Mouse (Mus musculus) CD4-positive helper T cell, adult 2 months (primary cell): ENCODE measurements at regions not wholly inside any gene's neighbourhood (a gene's known extent, or its start where the extent isn't known, plus 50 kb on each side); places are given as distances from the start of the nearest gene placed in this dataset.

Experiments
- DNase-seq: peaks from one replicate; pipeline ENCODE4 v3.0.0-alpha.2; 2012; ENCODE audit warnings: low read depth, missing footprints, low spot score

- DNase-seq: no peak
Measured at GRCm38 (mm10) chr6:95179993-95180392, 63.0 kb downstream of the Kbtbd8 start.

DNA sequence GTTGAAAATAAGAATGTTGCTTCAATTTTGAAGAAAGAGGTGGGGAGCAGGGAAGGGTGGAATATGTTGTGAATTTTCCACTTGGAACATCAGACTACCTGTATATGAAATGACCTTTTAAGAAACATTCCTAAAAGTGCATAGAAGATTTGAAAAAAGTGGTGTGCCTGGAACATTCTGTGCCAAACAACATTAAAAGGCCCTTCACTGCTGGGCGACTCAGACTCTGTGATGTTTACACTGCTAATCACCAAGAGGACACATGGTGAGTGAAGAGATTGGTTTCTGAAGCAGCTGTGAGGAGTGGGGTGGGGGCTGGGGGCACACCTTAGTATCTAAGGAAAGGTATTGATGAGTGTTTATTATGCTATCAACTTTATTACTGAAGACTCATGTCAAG is 65.2 kb downstream of the Kbtbd8 start:
- DNase-seq: no peak

DNA sequence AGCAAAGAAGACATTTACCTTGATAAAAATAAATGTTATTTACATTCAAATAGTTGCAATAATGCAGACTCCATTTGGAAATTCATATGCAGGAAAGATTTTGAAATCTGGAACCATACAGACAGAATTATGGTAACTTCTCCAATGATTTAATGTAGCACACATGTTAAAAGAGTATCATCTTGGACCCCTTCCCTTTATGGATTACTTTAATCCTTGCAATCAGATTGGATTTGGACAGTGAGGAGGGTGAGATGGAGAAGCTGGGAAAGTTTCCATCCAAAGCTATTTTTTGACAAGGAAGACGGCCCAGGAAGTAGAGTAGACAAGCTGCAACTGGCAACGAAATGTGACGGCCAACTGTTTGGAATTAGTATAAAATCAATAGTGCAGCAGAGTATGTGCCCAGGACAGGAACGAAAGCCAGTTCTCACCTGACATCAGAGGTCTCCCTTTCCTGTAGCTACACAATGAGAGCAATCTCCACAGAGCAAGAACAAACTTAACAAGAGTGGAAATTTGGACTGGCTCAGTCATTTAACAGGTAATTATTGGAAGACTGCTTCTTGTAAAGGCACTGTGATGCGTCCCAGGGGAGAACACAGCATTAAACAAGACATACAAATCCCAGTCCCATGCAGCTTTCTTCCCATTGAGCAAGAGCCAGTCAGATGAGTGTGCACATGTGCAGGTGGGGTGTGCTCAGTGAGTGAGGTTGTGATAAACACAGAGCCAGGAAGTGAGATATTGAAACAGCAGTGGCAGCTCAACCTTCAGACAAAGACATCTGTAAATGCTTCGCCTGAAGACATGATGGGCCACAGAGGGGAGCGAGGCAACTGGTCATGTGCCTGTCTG is 68.3 kb downstream of the Kbtbd8 start:
- DNase-seq: no peak

DNA sequence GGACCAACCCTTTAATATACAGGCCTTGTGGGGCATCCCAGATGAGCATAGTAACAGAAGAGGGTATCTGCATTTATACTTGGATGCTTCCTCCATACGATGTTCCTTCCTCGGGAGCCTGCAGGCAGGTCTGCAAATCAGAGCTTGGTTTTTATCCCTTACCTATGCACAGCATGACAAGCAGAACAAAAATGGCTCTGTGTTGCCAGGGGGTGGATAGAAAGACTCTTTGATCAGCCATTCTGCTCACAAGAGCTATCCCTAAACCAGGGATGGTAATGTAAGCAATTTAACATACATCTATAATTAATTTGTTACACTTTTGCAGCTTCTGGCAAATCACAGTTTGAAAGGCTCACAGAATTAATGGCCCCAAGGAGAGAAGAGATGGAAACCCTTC is 79.6 kb downstream of the Kbtbd8 start:
- no peak for DNase-seq

DNA sequence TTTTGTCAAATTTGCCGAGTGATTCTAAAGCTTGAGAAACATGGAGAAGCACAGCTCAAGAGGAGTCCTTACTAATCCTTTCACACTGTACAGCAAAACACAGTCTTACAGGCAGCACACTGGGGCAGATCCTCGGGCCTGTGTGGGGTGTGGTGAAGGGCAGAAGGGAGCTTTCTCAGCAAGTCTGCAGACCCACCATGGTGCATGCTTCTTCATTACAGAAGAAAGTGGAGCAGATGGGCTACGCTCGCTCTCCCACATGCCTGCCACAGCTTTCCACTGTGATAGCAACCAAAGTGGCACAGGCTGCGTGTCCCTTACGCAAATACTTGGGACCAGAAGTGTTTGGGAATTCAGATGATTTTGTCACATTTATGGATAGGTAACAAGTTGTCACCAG is 81.6 kb downstream of the Kbtbd8 start:
- DNase-seq: no peak

DNA sequence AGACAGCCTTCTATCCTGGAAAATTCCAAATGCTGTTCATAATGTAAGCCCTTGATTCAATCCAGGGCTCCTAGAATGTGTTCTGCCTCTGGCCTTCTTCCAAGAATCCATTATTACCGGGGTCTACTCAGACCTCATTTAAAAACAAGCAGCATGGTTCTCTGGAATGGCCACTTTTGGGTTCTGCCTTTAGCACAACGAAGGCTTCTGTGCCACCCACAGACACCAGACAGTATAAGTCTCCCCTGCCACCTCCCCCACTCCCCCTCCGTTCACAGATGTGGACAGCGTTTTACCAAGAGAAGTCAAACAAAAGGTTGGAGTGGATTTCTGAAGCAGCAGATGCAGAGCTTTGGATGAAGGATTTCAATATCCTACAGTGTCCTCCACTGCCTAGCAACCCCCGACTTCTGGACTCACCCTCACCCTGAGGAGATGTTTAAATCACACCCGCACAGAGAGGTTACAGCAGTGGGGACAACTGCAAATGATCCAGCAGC is 85.3 kb downstream of the Kbtbd8 start:
- DNase-seq: no peak

- no peak for DNase-seq
Measured at GRCm38 (mm10) chr6:95202978-95203377, 85.9 kb downstream of the Kbtbd8 start.

DNA sequence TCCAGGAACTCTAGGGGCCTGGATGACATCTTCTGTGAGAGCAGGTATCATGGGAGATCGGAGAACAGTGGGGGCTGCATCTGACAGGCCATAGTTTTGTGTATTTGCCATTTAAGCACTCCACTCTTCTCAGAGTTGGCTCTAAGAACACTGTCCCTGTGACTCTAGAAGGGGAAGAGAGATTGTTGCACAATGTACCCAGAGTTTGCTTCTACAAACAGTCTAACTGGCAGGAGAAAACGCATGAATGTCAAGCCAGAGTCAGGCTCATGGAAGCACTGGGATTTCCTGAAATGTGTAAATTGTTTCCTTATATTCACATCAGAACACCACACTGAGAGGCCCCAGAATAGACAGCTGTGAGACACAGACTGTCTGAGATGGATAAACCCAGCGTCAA is 87.2 kb downstream of the Kbtbd8 start:
- no peak for DNase-seq

DNA sequence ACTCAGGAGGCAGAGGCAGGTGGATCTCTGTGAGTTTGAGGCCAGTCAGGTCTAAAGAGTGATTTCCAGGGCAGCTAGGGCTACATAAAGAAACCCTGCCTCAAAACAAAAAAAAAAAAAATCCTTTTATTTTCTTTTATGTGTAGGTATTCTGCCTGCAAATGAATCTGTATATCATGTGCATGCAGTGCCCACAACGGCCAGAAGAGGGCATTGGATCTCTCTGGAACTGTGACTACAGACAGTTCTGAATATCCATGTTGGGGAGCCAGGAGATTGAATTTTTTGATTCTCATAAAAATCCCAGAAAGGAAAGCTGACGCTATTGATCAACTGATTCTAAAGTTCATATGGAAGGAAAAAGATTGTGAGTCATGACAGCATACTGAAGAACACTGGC is 90.0 kb downstream of the Kbtbd8 start:
- no peak for DNase-seq

DNA sequence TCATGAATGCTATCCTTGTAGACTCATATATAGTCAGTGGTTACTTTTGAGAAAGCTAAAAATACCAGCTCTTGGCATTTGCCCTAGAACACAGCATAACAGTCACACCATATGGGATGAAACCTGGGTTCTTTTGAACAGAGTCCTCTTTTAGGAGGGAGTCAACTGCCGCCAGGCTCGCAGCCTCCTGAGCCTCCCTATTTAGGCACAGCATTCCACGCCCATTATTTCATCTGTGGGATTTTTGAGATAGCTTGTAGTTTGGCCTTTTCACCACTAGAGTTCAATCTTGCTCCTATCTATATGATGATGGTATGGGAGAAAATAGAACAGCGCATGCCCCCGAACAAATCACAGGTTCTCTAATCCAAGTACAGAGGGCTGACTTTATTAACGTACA is 100.4 kb downstream of the Kbtbd8 start:
- DNase-seq: no peak

GRCm38 (mm10) chr6:95218830-95219229 is 101.8 kb downstream of the Kbtbd8 start:
- DNase-seq: no peak

- peak; percentile 41 for DNase-seq
Measured at GRCm38 (mm10) chr6:95223537-95223936, 98.4 kb upstream of the Gm10234 start.

GRCm38 (mm10) chr6:95229885-95230284 is 92.0 kb upstream of the Gm10234 start:
- no peak for DNase-seq

DNA sequence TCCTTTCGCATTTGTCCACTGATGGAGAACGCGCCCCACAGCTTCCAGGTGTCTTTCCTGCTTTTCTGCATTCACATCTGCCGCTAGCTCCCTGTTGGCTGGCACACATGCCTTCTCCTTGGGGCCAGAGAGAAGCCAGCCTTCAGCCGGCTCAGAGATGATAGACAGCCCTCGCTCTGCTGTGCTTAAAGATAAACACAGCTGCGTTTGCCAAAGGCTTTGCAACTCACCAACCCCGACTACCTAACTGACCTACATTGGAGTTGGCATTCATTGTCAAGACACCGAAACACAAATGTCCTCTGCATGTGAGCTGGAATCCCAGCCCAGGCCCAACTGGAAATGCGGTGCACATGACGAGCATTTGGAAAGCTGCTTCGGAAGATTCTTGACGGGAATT is 87.2 kb upstream of the Gm10234 start:
- DNase-seq: no peak

GRCm38 (mm10) chr6:95243657-95244056 is 78.3 kb upstream of the Gm10234 start:
- no peak for DNase-seq

DNA sequence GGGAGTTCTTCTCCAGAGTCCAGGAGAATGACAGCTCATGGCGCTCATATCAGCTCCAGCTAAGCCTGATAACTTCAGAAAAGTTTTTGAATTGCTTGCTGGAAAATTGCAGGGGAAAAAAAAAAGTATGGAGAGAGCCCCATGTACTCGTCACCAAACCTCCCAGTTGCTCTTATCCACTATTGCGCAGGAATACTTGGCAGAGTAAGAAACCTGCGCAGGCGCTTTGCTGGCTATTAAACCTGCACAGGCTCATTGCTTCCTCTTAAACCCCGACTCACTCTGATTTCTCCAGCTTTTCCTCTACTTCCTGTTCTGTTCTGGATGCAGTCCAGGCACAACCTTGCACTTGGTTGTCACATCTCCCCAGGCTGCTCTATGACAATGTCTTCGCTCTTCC is 77.0 kb upstream of the Gm10234 start:
- DNase-seq: no peak

DNA sequence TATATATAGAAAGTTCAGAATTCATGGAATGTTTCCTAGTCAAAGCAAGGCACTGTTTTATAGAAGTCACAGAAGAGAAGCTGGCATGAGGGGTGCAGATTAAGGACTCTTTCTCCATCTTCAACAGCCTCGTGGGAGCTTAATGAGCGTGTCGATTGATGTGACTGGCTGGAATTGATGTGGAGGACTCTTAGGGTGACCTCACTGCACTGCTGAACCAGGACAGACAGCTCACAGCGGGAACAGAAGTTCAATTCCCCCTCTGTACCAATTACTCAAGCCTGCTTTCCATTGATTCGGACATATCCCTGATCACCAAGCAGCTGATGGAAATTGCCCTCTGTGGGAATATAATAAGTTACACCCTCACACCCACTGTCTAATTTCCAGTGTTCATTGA is 65.6 kb upstream of the Gm10234 start:
- DNase-seq: no peak

DNA sequence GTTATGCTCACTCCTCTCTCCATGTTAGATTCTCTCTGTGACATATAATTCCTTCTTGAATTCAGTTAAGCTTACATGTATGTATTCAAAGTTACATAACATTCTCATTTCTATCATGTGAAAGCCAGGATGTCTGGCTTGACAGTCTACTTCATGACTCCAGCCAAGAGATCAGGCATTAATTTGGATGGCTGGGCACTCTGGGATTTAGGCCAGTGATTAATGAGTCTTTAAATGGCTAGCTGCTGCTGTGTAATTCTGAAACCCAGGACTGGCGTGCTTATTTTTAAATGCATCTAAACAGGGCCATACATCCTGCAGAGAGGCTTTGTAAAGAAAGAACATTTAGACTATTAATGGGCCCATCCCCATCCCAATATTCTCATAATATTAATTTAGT is 60.9 kb upstream of the Gm10234 start:
- DNase-seq: no peak

GRCm38 (mm10) chr6:95264011-95264869 is 57.7 kb upstream of the Gm10234 start:
- DNase-seq: no peak

DNA sequence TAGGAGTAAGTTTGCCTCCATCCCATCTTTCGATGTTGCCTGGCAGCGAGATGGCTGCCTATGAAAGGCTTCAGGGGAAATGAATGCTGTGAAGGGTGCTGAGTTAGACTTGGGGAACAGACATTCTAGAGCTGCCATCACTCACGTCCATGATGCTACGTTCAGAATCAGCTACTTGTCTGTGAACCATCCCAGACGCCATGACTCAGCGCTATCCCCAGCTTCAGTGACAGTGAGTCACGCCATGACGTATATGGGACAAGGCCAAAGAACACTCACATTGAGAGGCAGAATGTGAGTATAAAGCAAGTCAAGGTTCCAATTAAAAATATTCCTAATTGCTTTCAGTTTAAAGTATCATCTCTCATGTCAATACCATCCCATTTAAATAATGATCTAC is 52.4 kb upstream of the Gm10234 start:
- DNase-seq: no peak
